Mouse (Mus musculus) cerebellum, postnatal 4 days (tissue): ENCODE measurements around the gene Pafah1b3.
"Not testable (repeated sequence)": the region's sequence is repeated elsewhere in the genome, so short reads cannot be mapped to it uniquely, and the experiment has no call there.

Experiments
- DNase-seq, 2 experiments: peaks; one replicate each; pipeline ENCODE4 v3.0.0; 2022; ENCODE audit warnings: low spot score in 2 of 2, mixed read lengths in 1 of 2

Pafah1b3 gene

DNA sequence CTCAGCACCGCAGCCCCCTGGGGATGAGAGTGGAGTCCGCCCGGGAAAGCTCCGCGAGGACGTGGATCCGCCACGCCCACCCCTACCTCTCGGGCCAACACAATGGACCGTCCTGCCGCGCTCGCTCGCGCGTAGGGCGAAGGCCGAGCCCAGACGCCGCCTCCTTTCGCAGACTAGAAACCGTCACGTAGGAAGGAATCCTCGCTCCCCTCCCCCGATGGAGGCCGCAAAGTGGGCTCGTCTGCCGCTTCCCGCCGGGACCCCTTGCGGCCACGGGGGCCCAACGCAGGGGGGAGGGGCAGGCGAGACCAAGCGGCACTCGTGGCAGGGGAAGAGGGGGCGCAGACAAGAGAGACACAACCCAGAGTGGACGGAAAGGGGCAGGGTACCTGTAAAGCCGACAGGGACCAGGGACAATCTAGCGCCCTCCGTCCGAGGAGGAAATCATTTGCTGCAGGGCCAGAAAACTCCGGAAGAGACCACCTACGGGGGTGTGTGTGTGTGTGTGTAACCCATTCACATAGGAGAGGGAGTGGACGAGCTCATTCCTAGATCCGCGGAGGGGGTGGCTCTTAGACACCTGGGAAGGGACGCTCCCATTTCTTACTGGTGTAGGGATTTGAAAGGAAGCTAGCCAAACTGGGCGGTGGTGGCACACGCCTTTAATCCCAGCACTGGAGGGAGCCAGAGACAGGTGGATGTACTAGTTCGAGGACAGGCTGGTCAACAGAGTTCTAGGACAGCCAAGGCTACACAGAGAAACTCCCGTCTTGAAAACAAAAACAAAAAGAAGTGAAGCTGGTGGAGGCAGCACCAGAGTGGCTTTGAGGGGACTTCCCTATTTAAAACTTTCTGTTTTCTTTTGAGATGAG, at the start of gene Pafah1b3:
TSS of gene Pafah1b3 (minus strand) at position 533 of the 872 bp plus-strand sequence.
- peak; percentile 63 to 85 for DNase-seq

GRCm38 (mm10) chr7:25341000-25341784, 43.4 kb upstream of the Pafah1b3 start:
- no peak for DNase-seq

GRCm38 (mm10) chr7:25339329-25339728, 41.5 kb upstream of the Pafah1b3 start:
- DNase-seq: no peak

GRCm38 (mm10) chr7:25334472-25334871, 36.7 kb upstream of the Pafah1b3 start:
- DNase-seq: no peak

DNA sequence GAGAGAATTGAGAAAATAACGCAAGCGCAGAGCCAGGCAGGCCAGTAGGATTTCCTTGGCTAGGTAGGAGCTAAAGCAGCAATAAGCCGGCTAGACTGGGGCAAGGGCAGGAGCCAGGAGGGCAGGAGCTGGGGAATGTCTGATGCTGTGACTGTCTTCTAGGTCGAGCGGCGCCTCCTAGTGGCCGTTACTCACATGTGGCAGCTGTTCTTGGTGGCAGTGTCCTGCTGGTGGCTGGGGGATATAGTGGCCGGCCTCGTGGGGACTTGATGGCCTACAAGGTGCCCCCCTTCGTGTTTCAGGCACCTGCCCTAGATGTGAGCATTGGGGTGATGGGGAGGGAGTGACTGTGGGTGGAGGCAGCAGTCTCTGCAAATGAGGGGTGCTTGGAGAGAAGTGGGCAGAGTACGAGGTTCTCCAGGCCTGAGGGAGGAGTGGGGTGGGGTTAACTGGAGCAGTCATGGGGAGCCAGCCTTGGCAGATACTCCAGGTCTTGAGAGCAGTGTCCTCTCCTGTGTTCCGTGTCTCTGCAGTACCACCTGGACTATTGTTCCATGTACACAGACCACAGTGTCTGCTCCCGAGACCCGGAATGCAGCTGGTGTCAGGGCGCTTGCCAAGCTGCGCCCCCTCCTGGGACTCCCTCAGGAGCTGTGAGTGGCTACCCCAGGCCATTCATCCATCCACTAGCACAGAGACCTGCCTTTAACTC, 36.0 kb upstream of the Pafah1b3 start:
- DNase-seq: peak in 1 of 2 experiments; percentile 71

- DNase-seq: no peak
Observed at GRCm38 (mm10) chr7:25326233-25326632, 28.4 kb upstream of the Pafah1b3 start.

DNA sequence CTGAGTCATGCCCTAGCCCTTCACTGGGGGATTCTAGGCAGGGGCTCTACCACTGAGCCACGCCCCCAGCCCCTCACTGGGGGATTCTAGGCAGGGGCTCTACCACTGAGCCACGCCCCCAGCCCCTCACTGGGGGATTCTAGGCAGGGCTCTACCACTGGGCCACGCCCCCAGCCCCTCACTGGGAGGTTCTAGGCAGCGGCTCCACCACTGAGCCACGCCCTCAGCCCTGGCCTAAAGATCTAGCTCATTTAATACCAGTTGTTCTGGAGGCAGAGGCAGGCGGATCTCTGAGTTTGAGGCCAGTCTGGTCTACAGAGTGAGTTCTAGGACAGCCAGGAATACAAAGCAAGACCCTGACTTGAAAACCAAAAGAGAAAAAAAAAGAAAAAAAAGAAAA, 27.6 kb upstream of the Pafah1b3 start:
- DNase-seq: not testable (repeated sequence)

DNA sequence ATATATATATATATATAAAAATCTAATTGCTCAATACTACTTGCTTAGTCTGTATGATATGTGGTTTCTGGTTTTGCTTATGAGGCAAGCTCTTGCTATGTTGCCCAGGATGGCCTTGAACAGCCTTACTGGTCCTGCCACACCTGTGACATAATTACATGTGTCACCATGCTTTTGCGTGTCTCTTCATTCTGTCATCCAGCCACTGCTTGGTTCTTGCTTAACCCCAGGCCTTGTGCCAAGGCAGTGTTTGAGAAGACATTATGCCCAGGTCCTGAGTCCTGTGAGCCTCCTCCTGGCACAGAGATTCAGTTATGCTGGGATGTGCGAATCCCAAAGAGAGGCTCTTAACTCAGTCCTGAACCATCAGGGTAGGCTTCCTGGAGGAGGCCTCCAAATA, 25.4 kb upstream of the Pafah1b3 start:
- DNase-seq: no peak

DNA sequence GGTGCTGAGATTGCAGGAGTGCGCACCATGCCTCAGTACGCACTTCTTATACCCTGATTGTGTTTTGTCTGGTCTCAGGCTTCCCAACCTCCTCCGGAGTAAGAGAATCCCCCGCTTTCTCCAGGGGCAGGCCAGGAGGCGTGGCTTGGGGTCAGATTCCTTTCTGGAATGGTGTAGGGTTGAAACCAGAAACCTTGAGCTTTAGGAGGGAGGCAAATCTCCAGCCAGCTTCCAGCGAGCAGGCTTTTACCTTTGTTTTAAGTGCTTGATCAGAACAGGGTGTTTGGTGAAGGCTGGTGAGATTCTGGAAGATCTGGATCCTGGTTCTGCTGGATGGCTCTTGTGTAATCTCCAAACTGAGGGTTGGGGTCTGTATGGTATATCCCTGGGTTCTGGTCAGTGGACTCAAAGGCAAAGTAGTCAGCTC, 24.3 kb upstream of the Pafah1b3 start:
- no peak for DNase-seq

DNA sequence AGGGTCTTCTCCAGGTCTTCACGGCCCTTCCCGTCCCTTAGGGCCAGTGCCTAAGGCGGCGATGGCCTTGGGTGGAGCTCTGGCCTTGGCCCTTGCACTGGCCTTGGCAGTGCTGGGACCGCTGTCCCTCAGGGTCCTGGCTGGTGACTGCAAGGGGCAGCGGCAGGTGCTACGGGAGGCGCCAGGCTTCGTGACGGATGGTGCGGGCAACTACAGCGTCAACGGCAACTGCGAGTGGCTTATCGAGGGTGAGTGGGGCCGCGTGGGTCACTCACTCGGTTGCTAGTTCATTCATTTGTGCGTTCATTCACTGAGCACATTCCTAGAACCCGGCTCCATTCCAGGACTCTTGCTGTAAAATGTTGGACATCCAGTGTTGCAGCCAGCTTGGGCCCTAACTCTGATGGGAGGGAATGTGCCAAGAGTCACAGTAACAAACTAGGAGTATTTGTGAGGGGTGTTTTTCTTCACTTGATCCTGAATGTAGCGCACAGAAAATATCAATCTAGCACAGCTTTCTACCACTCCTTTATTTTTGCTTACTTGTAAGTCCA, 19.7 kb upstream of the Pafah1b3 start:
- DNase-seq: peak in 1 of 2 experiments; percentile 26

- DNase-seq: peak; percentile 91 to 96
Observed at GRCm38 (mm10) chr7:25316532-25317445, 19.0 kb upstream of the Pafah1b3 start, which contains the start of gene Megf8. TSS of gene Megf8 (plus strand) at chr7:25317164.

DNA sequence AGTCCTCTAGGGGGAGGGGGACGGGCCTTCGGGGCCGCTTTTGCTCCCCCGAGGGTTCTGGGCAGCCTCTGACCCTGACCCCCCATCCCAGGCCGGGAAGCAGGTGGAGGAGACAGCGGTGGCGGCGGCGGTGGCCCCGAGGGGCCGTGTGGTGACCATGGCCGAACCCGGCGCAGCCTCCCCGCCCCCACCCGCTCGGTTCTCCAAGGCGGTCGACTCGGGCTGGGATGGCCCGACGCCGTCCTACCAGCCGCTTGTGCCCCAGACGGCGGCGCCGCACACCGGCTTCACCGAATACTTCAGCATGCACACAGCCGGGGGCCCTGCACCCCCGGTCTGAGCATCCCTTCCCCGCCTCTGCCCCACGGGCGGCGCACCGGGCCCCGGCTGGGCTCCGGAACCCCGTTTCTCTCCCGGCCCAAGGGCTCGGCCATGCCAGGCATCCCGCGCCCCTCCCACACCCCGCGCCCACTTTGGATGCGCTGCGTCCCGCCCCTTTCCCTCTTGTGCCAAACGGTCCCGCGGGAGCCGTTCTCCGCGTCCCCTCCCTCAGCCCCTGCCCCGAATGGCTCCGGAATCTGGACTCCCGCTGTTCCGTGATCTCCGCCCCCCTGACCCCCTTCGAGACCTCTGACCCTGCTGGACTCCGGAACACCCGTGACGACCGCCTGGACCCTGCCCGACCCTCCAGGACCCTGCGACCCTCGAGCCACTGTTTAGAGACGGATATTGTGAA, 17.7 kb upstream of the Pafah1b3 start:
- DNase-seq: peak in 1 of 2 experiments; percentile 48

DNA sequence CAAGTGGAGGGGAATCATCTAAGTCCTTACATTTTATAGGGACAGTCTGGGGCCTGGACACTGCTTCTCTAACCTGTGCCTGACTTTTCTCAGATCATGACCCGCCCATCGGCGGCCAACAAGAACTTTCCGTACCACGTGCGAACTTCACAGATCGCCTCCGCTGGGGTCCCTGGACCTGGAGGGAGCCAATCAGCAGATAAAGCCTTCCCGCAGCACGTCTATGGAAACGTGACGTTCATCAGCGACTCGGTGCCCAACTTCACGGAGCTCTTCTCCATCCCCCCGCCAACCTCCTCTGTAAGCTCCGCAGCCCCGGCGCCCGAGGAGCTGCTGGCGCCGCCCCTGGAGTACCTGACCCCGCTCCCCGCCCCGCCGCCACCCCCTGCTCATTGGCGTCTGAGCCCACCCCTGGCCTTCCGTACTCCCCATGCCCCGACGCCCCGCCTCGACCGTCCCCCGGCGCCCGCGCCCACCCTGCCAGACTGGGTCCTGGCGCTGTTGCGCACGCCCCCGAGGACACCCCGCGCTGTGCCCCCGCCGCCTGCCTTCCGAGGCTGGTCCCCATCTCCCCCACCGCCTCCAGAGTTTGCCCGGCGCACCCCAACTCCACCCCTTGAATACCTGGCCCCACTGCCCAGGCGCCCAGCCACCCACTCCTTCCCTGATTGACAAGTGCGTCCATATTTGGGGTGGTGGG, 17.0 kb upstream of the Pafah1b3 start:
- DNase-seq: no peak

DNA sequence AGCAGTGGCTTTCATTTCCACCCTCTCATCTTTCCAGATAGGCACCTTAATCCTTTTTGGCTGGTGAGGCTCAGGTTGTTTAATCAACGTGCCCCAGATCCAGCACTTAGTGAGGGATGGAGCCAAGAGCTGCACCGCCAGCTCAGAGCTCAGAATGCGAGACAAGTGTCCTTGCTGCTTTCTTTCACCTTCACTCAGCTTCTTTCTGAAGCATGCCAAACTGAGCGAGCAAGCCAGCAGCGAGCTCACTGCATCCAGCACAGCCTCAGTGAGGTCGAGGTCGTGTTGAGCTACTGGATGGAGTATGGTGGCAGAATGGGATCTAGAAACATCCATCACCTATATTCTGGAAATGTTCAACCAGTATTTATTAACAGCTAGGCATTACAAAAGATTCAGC, 15.5 kb upstream of the Pafah1b3 start:
- no peak for DNase-seq

DNA sequence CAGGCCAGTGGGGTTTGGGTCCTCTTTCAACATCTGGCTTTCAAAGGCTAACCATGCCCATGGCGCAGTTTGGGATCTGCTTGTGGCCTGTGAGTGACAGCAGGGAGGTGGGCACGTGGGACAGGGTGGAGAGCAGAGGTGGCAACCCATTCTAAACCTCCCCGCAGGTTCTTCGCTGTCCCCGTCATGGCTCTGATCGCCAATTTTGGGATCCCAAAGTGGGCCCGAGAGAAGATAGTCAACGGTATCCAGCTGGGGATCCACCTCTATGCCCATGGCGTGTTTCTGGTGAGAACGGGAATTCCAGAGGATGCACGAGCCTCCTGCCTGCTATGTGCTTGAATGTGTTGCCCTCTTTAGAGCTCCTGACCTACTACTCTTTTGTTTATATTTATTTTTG, 13.4 kb upstream of the Pafah1b3 start:
- DNase-seq: no peak

- no peak for DNase-seq
Observed at GRCm38 (mm10) chr7:25309425-25309824, 11.6 kb upstream of the Pafah1b3 start.

DNA sequence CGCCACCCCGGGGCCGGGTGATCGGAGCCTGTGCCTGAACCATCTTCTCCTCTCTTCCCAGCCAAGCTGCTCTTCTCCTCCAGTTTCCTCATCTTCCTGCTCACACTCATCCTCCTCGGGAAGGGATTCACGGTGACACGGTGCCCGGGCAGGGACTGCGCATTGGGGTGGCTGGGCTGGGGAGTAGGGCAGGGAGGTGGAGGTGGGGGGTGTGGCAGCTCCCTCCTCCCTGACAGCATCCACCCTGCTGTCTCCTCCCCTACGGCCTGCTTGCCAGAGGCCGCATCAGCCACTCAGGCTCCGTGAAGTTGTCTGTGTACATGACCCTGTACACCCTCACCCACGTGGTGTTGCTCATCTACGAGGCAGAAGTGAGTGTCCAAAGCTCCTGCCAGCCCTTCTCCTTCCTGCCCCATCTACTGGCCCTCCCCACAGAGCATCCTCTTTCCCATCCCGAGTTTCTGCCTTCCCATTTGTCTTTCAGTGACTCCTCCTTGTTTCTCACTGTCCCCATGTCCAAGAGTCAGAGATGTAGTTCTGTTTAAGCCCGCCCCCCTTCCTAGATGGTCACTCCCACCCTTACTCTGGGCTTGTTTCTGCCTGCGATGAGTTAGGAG, 11.0 kb upstream of the Pafah1b3 start:
- no peak for DNase-seq

DNA sequence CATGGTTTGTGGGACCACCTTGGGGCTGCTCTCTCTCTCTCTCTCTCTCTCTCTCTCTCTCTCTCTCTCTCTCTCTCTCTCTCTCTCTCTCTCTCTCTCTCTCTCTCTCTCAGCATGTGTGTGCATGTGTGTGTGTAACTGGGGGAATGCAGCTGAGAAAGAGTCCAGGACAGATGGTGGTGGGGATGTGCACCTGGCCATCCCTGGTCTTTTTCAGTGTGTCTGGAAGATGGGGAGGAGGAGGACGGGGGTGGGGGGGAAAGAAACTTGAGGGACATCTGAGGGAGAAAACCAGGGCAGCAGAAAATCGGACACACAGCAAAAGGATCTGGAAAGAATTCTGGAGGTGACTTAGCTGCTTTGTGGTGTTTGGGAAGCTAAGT, 8.8 kb upstream of the Pafah1b3 start:
- no peak for DNase-seq
